Mouse (Mus musculus) heart, embryonic 10.5 days (tissue): ENCODE data around the gene Grin2c. TPM values are rescaled to one million over a fixed set of nuclear protein-coding genes. Genes with fewer than 3 reads are reported as not detected.
A peak's percentile ranks its signal among the peaks of the same experiment; 100 is the strongest.

Source experiments
- DNase-seq: peaks from one replicate; pipeline ENCODE4 v3.0.0-alpha.2; 2017; ENCODE audit warnings: low spot score
- H3K27ac ChIP-seq: fragments of 300-500 bp; sonication (generic); 2 replicates; pipeline ENCODE4 v1.5.1; 2016; ENCODE audit warnings: mild to moderate bottlenecking
- H3K27me3 ChIP-seq: fragments of 300-500 bp; sonication (generic); 2 replicates; pipeline ENCODE4 v1.6.1; 2016; ENCODE audit warnings: mild to moderate bottlenecking; ENCODE audit not compliant: poor library complexity, insufficient read depth, severe bottlenecking
- H3K36me3 ChIP-seq: fragments of 300-500 bp; sonication (generic); 2 replicates; pipeline ENCODE4 v1.6.1; 2016; ENCODE audit warnings: mild to moderate bottlenecking, moderate library complexity
- H3K4me1 ChIP-seq: fragments of 300-500 bp; sonication (generic); 2 replicates; pipeline ENCODE4 v1.6.1; 2016; ENCODE audit warnings: mild to moderate bottlenecking
- H3K4me3 ChIP-seq: fragments of 300-500 bp; sonication (generic); 2 replicates; pipeline ENCODE4 v1.5.1; 2016; ENCODE audit warnings: mild to moderate bottlenecking, moderate library complexity
- H3K9me3 ChIP-seq: fragments of 300-500 bp; sonication (generic); 2 replicates; pipeline ENCODE4 v1.6.1; 2016; ENCODE audit warnings: mild to moderate bottlenecking, moderate library complexity
- WGBS: fragments of 180-500 bp; shearing (Covaris S2); methylation state at CpG from one replicate; pipeline ENCODE4 v1.1.7; 2016; 5-methylcytosine and 5-hydroxymethylcytosine counted together
- polyA plus RNA-seq: library from polyadenylated mRNA; unstranded; fragments of >200 nt; fragmentation: Nextera tagmentation; extraction: Ambion mirVana; gene quantifications from 2 replicates; pipeline ENCODE4 v1.2.1, GENCODE M21; 2016

Gene Grin2c
- polyA plus RNA-seq, 1 experiment from 2014 or later, result 0.65 TPM

DNA sequence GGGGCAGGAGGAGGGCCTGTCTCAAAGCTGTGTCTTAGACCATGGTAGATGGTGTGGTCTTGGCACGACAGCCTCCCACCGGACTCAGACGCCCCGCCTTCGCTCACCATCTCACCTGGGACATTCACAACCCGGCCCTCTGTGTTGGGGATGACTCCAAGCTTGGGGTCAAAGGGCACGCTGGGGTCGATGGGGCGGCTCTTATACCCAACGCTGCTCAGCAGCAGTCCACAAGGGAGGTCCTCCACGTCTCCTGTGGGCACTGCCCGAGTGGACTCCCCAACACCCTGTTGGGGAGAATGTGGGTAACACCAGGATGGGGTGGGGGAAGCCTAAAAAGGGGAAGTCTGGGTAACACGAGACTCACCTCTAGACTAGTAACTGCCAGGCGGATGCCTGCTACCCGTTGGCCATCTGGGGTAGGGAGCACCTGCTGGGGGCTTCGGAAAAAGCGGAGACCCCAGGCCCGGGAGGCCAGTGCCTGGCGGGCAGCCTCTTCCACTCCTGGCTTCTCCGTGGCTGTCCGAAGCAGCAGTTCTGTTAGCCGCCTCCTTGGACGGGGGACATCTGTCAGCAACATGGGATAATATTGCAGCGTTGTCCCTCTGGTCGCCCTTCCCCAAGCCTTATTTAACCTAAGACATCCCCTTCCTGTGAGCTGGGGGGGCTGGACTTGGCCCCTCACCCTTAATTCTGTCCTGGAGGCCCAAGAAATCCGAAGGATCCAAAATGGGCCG, 2.5 kb upstream of the Grin2c start:
- WGBS, result 87% methylated on average over 27 of the region's 27 CpGs
- peaks cover 78% of the 10 kb centered on the region for H3K27me3 ChIP-seq
- peaks cover 66% of the 10 kb centered on the region for H3K4me1 ChIP-seq

DNA sequence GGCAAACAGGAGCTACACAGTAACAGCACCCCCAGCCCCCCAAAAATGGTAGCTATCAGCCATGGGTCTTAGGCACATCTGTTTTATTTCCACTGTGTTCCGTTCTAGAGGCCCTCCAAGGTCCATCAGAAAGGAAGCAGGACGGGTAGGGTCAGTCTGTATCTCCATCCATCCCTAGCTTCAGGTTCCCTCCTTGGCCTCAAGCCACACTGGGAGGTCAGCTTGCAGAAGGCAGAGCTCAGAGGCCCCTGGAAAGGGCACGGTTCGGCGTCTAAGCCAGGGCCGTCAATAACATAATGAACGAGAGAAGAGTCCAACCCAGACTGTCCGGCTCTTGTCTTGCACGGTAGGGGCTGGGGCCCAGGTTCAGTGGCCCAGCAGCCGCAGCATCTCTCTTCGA, 915 bp upstream of the Grin2c start:
- H3K27ac ChIP-seq, result no peak overlapping the region
- H3K27me3 ChIP-seq, result peaks cover 93% of the 10 kb centered on the region
- no peak overlapping the region for H3K4me3 ChIP-seq
- no peaks in the 10 kb centered on the region for H3K9me3 ChIP-seq
- DNase-seq, result no peak
- WGBS, result 75% methylated on average over 11 of the region's 11 CpGs
- peaks cover 12% of the 10 kb centered on the region for H3K36me3 ChIP-seq
- H3K4me1 ChIP-seq, result peaks cover 60% of the 10 kb centered on the region

More for the DNA sequence above, 2.5 kb upstream of the Grin2c start:
- Histone ChIP-seq H3K9me3 (no peaks in the 10 kb centered on the region), H3K36me3 (peaks cover 12% of the 10 kb centered on the region), H3K27ac (no peak overlapping the region), H3K4me3 (no peak overlapping the region)
- no peak for DNase-seq

DNA sequence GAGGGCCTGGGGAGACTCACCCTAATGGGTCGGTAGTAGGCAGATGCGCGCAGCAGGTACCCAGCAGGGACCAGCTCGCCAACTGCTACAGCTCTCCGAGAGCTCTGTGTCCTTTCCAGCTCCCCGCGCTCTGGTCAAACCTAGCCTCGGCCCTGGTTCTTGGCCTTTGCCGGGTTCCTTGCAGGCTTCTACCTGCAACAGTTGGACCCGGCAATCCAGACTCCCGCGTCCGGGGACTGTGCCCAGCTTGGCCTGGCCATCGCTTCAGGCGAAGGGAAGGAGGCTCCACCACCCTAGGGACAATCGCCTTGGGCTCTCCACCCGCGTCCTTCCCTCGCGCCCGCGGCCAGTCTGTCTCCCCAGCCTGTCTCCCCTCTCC, 654 bp downstream of the Grin2c start:
- peak overlapping the region; percentile 64; the same call in 1 of the 2 replicates for H3K27ac ChIP-seq
- under 1% methylated on average over 22 of the region's 22 CpGs for WGBS
- peaks cover 93% of the 10 kb centered on the region for H3K27me3 ChIP-seq
- peaks cover 59% of the 10 kb centered on the region for H3K4me1 ChIP-seq
- no peak for DNase-seq
- peaks cover 12% of the 10 kb centered on the region for H3K36me3 ChIP-seq
- no peaks in the 10 kb centered on the region for H3K9me3 ChIP-seq
- peak overlapping the region; percentile 65 for H3K4me3 ChIP-seq

DNA sequence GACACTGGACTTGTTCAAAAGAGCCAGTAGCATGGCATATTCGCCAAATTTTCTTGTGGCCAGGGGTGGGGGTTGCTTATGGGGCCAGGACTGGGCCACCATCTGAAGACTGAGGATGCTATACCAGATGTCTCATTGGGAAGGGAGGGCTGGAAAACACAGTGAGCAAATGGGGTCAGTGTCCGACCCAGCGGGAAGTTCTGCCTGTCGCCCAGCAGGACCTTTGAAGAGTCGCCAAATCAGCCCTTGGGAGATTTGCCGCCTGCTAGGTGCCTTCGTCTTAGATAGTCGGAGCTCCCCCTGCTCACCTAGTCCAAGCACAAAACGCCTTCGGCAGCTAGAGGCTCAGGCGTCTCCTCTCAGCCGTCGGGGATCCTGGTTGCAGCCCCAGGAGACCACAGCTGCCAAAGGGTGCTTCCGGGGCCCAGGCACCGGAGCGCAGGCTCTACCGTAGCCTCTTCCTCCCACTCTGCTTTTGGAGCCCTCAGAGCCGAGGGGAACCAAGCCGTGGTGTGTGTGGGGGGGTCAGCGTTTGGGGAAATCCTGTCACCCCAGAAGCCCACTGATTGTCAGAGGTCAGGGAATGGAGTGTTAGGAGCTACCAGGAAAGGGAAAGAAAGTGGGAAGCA, 1.2 kb downstream of the Grin2c start:
- 3% methylated on average over 20 of the region's 20 CpGs for WGBS

DNA sequence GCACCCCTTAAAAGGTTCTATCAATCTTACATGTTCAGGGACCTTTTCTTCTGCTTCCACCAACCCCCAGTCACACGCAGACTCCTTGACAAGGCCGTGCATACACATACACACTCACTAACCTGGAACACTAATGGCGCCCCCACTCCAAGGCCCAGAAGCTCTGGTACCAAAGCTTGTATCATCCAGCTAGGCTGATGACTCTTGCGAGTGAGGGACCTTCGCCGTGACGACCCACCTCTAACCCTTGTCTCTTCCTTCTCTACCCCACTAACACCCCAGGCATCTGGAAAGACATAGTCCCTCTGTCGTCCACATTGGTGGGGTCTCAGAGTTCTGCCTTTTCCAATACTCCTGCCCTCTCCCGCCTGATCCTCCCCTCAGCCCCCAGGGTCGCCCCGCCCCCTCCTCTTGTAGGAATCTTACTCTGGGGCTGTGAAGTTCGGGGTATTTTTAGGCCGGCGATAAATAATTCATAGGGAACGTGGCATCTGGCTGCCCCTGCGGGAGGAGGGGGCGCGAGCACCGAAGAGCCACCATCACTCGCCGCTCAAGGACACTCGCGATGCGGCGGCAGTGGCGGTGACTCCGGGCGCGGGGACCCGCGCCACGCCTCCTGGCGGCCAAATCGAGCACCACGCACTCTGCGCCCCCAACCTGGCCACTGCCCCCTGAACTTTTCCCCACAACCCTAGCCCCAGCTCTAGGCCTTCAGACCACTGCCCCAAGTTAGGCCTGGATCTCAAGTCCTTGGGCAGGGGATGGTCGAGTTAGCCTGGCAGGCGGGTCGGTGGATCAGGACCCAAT, 2.0 kb downstream of the Grin2c start:
- H3K9me3 ChIP-seq, result no peaks in the 10 kb centered on the region
- WGBS, result 5% methylated on average over 39 of the region's 39 CpGs
- DNase-seq, result no peak

More for the DNA sequence above, 1.2 kb downstream of the Grin2c start:
- Histone ChIP-seq H3K27ac (peak overlapping the region; percentile 38; the same call in 1 of the 2 replicates), H3K4me1 (peaks cover 55% of the 10 kb centered on the region), H3K27me3 (peaks cover 94% of the 10 kb centered on the region), H3K9me3 (no peaks in the 10 kb centered on the region), H3K36me3 (peaks cover 12% of the 10 kb centered on the region), H3K4me3 (peak overlapping the region; percentile 65)
- DNase-seq, result no peak

DNA sequence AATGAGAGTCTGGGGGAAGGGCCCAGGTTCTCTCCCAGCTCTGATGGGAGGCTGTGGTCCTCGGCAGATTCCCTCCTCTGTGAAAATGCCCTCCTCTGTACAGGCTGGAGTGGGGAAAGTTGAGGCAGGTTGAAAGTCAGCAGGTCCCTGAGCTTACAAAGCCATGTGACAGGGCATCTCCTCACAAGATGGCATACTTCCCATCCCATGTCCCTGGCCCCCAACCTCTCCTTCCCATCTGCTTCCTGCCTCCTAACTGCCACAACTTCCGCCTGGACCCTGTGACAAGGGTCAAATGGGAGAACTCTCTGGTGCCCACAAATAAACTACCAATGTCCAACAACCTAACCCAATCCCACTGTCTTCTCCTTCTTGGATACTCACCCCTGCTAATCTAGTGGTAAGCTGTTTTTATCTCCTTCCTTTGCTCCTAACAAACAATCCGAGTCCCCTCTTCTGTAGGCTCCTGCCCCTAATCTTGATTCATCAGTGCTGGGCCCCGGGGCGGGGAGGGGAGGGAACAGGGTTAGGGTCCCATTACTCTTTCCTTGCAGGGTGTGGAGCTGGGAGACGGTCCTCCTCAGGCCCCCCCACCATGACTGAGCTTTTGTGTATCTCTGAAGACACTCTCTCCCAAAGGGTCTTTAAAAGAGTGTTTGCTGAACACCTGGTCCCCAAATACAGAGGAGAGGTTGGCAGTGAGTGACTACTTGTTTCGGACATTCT, 2.7 kb downstream of the Grin2c start:
- 52% methylated on average over 7 of the region's 7 CpGs for WGBS
- H3K27ac ChIP-seq, result no peak overlapping the region

More for the DNA sequence above, 2.0 kb downstream of the Grin2c start:
- Histone ChIP-seq H3K4me1 (peaks cover 52% of the 10 kb centered on the region), H3K4me3 (peak overlapping the region; percentile 65), H3K27me3 (peaks cover 100% of the 10 kb centered on the region), H3K36me3 (peaks cover 12% of the 10 kb centered on the region), H3K27ac (0 out of 2 replicates have a peak overlapping the region, but pooled peaks have one; percentile 23)

DNA sequence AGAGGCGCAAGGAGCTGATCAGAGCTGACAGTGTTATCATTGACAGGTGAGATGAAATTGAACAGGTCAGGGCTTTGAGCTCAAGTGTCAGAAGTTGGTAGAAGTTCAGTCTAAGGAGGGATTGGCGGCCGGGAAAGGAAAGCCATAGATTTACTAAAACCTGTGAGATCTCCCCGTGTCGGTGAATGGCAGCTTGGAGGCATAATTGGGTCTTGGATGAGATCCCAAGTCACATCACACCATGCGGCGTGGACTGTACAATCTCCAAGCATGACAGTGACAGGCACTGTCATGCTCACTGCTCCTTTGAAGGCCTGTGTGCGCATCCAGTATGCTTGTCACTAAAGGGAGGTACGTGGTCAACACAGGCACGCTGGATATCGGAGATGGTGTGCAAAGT, 4.1 kb downstream of the Grin2c start:
- WGBS, result 60% methylated on average over 11 of the region's 11 CpGs
- Histone ChIP-seq H3K36me3 (no peaks in the 10 kb centered on the region), H3K27ac (no peak overlapping the region), H3K4me3 (no peak overlapping the region), H3K27me3 (peaks cover 100% of the 10 kb centered on the region), H3K4me1 (peaks cover 50% of the 10 kb centered on the region), H3K9me3 (no peaks in the 10 kb centered on the region)
- no peak for DNase-seq

More for the DNA sequence above, 2.7 kb downstream of the Grin2c start:
- peaks cover 100% of the 10 kb centered on the region for H3K27me3 ChIP-seq
- H3K36me3 ChIP-seq, result peaks cover 11% of the 10 kb centered on the region
- no peaks in the 10 kb centered on the region for H3K9me3 ChIP-seq
- H3K4me3 ChIP-seq, result no peak overlapping the region
- H3K4me1 ChIP-seq, result peaks cover 48% of the 10 kb centered on the region
- DNase-seq, result no peak

DNA sequence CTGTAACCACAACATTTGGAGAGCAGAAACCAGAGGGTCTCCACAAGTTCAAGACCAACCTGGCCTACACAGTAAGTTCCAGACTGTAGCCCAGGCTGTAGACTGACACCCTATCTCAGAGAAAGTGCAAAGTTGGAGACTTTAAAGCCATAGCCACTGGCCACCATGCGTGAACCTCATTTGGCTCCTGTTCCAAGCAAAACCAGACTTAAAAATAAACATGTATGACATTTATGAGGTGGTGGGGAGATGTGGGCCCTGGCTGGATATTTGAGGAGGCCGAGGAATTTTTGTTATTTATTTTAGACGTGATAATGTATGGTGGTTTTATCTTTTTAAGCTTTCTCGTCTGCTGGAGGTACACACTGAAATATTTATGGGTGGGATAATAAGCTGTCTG, 7.9 kb downstream of the Grin2c start:
- Histone ChIP-seq H3K36me3 (no peaks in the 10 kb centered on the region), H3K9me3 (no peaks in the 10 kb centered on the region), H3K4me3 (no peak overlapping the region), H3K27ac (no peak overlapping the region), H3K4me1 (peaks cover 21% of the 10 kb centered on the region), H3K27me3 (peaks cover 100% of the 10 kb centered on the region)
- 69% methylated on average over 4 of the region's 4 CpGs for WGBS
- no peak for DNase-seq

DNA sequence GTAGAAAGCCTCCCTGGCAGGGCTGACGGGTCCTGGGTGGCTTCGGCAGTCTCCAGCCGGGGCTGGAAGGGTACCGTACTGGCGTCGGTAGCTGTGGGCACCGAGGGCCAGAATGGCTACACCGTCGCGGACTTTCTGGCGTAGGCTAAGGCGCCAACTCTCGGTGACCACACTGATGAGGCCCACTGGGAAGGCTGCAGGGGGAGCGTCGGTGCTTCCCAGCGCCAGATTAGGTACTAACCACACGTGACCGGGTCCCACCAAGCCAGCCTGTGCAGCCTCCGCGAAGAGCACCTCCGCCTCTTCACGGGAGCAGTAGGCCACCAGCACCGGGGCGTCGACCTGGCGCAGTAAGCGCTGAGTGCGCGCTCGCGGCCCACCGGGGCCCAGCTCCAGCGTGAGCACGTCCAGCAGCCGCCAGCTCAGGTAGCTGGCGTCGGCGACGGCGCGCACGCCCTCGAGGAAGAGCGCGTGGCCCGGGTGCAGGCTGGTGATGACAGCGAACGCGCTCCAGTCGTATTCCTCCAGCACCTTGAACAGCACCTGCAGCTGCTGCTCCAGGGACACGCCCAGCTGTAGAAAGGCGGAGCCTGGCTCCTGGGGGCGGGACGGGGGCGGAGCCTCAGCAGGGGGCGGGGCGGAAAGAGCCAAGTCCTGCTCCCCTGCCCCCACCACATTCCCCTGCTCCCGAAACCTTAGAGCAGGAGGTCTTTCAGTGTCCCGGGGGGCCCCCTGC, 9.1 kb downstream of the Grin2c start:
- no peaks in the 10 kb centered on the region for H3K9me3 ChIP-seq
- no peak for DNase-seq
- WGBS, result 14% methylated on average over 59 of the region's 59 CpGs
- no peak overlapping the region for H3K27ac ChIP-seq
- H3K4me3 ChIP-seq, result peak overlapping the region; percentile 42
- H3K36me3 ChIP-seq, result no peaks in the 10 kb centered on the region
- peaks cover 100% of the 10 kb centered on the region for H3K27me3 ChIP-seq
- peaks cover 18% of the 10 kb centered on the region for H3K4me1 ChIP-seq

DNA sequence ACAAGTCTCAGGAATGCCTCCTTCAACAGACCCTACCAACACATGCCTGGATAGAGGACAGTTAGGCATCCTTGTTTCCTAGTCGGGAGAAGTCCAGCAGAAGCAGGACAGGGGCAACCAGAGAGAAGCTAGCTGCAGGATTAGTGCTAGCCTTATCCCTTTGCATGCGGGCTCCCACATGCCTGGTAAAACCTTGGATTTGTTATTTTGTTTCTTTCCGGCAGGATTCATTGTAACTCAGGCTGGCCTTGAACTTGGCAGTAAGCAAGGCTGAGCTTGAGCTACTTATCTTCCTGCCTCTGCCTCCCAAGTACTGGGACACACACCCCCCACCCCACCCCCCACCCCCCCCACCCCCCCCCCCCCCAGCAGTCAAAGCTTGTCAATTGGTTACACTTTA, 15.8 kb downstream of the Grin2c start:
- H3K27me3 ChIP-seq, result peaks cover 100% of the 10 kb centered on the region
- 53% methylated on average over 3 of the region's 3 CpGs for WGBS
- H3K4me3 ChIP-seq, result no peak overlapping the region
- H3K27ac ChIP-seq, result no peak overlapping the region
- no peaks in the 10 kb centered on the region for H3K36me3 ChIP-seq
- DNase-seq, result no peak
- H3K4me1 ChIP-seq, result peaks cover 37% of the 10 kb centered on the region
- H3K9me3 ChIP-seq, result no peaks in the 10 kb centered on the region

DNA sequence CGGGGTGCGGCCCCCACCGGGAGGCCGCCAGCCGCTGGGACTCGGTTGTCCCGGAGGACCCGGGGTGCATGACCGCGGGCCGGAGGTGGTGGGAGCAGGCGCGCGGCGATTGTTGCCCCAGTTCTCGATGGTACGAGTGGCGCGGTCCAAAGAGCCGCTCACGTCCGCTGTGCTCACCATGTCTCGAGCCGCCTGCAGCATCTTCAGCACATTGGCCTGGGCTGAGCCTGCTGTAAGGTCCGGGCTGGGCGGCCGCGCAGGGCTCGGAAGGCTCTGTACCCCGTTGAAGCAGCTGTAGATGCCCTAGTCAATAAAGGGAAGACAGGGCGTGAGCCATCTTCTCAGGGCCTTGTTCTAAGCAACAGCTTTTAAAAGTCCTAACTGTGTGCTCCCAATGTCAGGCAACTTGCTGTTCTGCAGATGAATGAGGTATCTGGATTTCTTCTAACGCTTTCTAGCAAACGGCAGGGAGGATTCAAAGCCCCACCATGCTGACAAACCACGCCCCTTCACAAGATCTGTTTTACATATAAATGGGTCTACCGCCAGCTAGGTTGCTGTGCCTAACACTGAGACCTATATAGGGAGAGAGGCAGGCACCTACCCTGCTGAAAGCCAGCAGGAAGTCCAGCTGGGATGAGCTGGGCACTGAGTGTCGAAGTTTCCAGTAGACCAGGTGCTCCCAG, 16.5 kb downstream of the Grin2c start:
- Histone ChIP-seq H3K4me1 (peaks cover 38% of the 10 kb centered on the region), H3K9me3 (no peaks in the 10 kb centered on the region), H3K27ac (peak overlapping the region; percentile 60), H3K36me3 (no peaks in the 10 kb centered on the region), H3K27me3 (peaks cover 100% of the 10 kb centered on the region), H3K4me3 (peak overlapping the region; percentile 62)
- 1% methylated on average over 36 of the region's 36 CpGs for WGBS
- no peak for DNase-seq
